7 mouse cellular contexts compared by ENCODE assay signal in genomic region chr14:26667991-26668370, GRCm38 (mm10). TPM values are rescaled to one million over a fixed set of nuclear protein-coding genes. Genes with fewer than 3 reads are reported as not detected.
DNase-seq lines count a peak whose midpoint lies in the region; ATAC-seq and TF ChIP-seq lines count a peak whose summit lies in the region.

No protein-coding gene starts in this region.

- H3K4me3 ChIP-seq in megakaryocyte, embryonic 14.5 days (replicated peaks), result peak overlapping the region; percentile 100
- H3K4me3 ChIP-seq in erythroblast, embryonic 14.5 days (replicated peaks), result peak overlapping the region; percentile 85
- H3K4me3 ChIP-seq in limb, embryonic 12.5 days (replicated peaks), result peak overlapping the region; percentile 96
- peak overlapping the region; percentile 85 for H3K4me3 ChIP-seq in small intestine, adult 2 months (ENCODE audit: low read depth, low read length)

- peaks cover 46% of the 10 kb centered on the region for H3K4me1 ChIP-seq in megakaryocyte, embryonic 14.5 days
- peaks cover 62% of the 10 kb centered on the region for H3K4me1 ChIP-seq in erythroblast, embryonic 14.5 days (ENCODE audit: control insufficient read depth)
- H3K4me1 ChIP-seq in limb, embryonic 12.5 days (replicated peaks), result peaks cover 25% of the 10 kb centered on the region
- H3K4me1 ChIP-seq in small intestine, adult 2 months (ENCODE audit: control insufficient read depth, insufficient read depth, insufficient read length, low read length), result 0 out of 2 replicates have a peak, but pooled peaks cover 2% of the 10 kb centered on the region

- H3K27me3 ChIP-seq in megakaryocyte, embryonic 14.5 days (replicated peaks), result no peaks in the 10 kb centered on the region
- no peaks in the 10 kb centered on the region for H3K27me3 ChIP-seq in erythroblast, embryonic 14.5 days (ENCODE audit: control insufficient read depth)
- H3K27me3 ChIP-seq in limb, embryonic 12.5 days, result no peaks in the 10 kb centered on the region
- no peaks in the 10 kb centered on the region for H3K27me3 ChIP-seq in small intestine, adult 2 months (ENCODE audit: control insufficient read depth, insufficient read depth, low read length)

- peak overlapping the region; percentile 99 for H3K4me2 ChIP-seq in limb, embryonic 12.5 days

- WGBS in limb, embryonic 12.5 days, result 16% methylated on average over 6 of the region's 6 CpGs
- WGBS in small intestine, adult 2 months, result 6% methylated on average over 6 of the region's 6 CpGs

- H3K9me3 ChIP-seq in megakaryocyte, embryonic 14.5 days, result no peaks in the 10 kb centered on the region
- no peaks in the 10 kb centered on the region for H3K9me3 ChIP-seq in erythroblast, embryonic 14.5 days (ENCODE audit: control insufficient read depth, low read length)
- H3K9me3 ChIP-seq in limb, embryonic 12.5 days, result no peaks in the 10 kb centered on the region

- H3K36me3 ChIP-seq in megakaryocyte, embryonic 14.5 days (replicated peaks; ENCODE audit: low read length), result peaks cover 38% of the 10 kb centered on the region
- peaks cover 40% of the 10 kb centered on the region for H3K36me3 ChIP-seq in erythroblast, embryonic 14.5 days (ENCODE audit: control insufficient read depth)
- H3K36me3 ChIP-seq in limb, embryonic 12.5 days, result peaks cover 22% of the 10 kb centered on the region
- peaks cover 14% of the 10 kb centered on the region for H3K36me3 ChIP-seq in small intestine, adult 2 months (ENCODE audit: control insufficient read depth, insufficient read depth, low read length)

- peak overlapping the region; percentile 83 for H3K9ac ChIP-seq in limb, embryonic 12.5 days (replicated peaks)

- no peak for ATAC-seq in megakaryocyte, adult 5-6 weeks (ENCODE audit: poor library complexity, severe bottlenecking)
- ATAC-seq in limb, embryonic 12.5 days (ENCODE audit: insufficient number of reproducible peaks, insufficient read depth, low FRiP score, low TSS enrichment, low read depth), result no peak
- ATAC-seq in inflammation-experienced regulatory T-cells, adult 6 months, result no peak

- DNase-seq in B cell, adult 2 months, result no peak

- TF ChIP-seq CTCF in small intestine, adult 2 months (IDR thresholded peaks at IDR 0.05; ENCODE audit: extremely low read depth, insufficient read length, insufficient replicate concordance, low read depth, low read length), result no peak

- no peak for TF ChIP-seq POLR2A in small intestine, adult 2 months (IDR thresholded peaks at IDR 0.05; ENCODE audit: low read depth, low read length)

- no peak overlapping the region for H3K27ac ChIP-seq in limb, embryonic 12.5 days
- H3K27ac ChIP-seq in small intestine, adult 2 months (ENCODE audit: insufficient read depth, low read depth, low read length), result peak overlapping the region; percentile 89; the same call in 1 of the 2 replicates

RNA-seq across cellular contexts. Expression of gene Pde12, which starts 1.7 kb away (rescaled TPM):
- 4.6 and 5.2 TPM in 2 replicates for polyA plus RNA-seq in megakaryocyte, embryonic 14.5 days (2012; ENCODE audit: insufficient read depth, low replicate concordance)
- 8.7 TPM in 2 replicates for total RNA-seq in megakaryocyte, adult 5-6 weeks (2015)
- 7.6 TPM in 2 replicates for total RNA-seq in megakaryocyte, adult 5-6 weeks (2017)
- polyA plus RNA-seq in erythroblast, embryonic 14.5 days (2012), result 0.48 and 0.49 TPM in 2 replicates
- polyA plus RNA-seq in limb, embryonic 12.5 days (2016; fragmentation: Nextera tagmentation; extraction: Ambion mirVana), result 11.1 and 11.3 TPM in 2 replicates
- polyA plus RNA-seq in small intestine, adult 2 months (2012; rRNA removed), result 4.2 and 5.3 TPM in 2 replicates
- 1 to 10 TPM; 3.5 to 5.6 (median 5.2) TPM for polyA plus RNA-seq in inflammation-experienced regulatory T-cells, adult 6 months (2017; shearing (Covaris generic))

RNA-seq across cellular contexts. Expression of gene Dnah12, which starts 25.1 kb away (rescaled TPM):
- polyA plus RNA-seq in megakaryocyte, embryonic 14.5 days (2012; ENCODE audit: insufficient read depth, low replicate concordance), result not detected in 2 replicates
- total RNA-seq in megakaryocyte, adult 5-6 weeks (2015), result 0.13 and 0.18 TPM in 2 replicates
- 0.07 and 0.28 TPM in 2 replicates for total RNA-seq in megakaryocyte, adult 5-6 weeks (2017)
- not detected in 2 replicates for polyA plus RNA-seq in erythroblast, embryonic 14.5 days (2012)
- 0.01 and 0.06 TPM in 2 replicates for polyA plus RNA-seq in limb, embryonic 12.5 days (2016; fragmentation: Nextera tagmentation; extraction: Ambion mirVana)
- polyA plus RNA-seq in small intestine, adult 2 months (2012; rRNA removed), result not detected in 2 replicates
- polyA plus RNA-seq in inflammation-experienced regulatory T-cells, adult 6 months (2017; shearing (Covaris generic)), result under 1 TPM in 2 of 3 experiments, not detected in 1; 0.04 to 0.06 TPM

RNA-seq across cellular contexts. Expression of gene Arf4, which starts 30.1 kb away (rescaled TPM):
- 135 and 173 TPM in 2 replicates for polyA plus RNA-seq in megakaryocyte, embryonic 14.5 days (2012; ENCODE audit: insufficient read depth, low replicate concordance)
- 304 and 335 TPM in 2 replicates for total RNA-seq in megakaryocyte, adult 5-6 weeks (2015)
- total RNA-seq in megakaryocyte, adult 5-6 weeks (2017), result 83.1 and 91.3 TPM in 2 replicates
- polyA plus RNA-seq in erythroblast, embryonic 14.5 days (2012), result 8.4 TPM in 2 replicates
- 508 and 546 TPM in 2 replicates for polyA plus RNA-seq in limb, embryonic 12.5 days (2016; fragmentation: Nextera tagmentation; extraction: Ambion mirVana)
- 139 and 203 TPM in 2 replicates for polyA plus RNA-seq in small intestine, adult 2 months (2012; rRNA removed)
- 100 to 1,000 TPM; 244 to 322 (median 274) TPM for polyA plus RNA-seq in inflammation-experienced regulatory T-cells, adult 6 months (2017; shearing (Covaris generic))

Comparison
In these comparisons a context has a peak if more than half of its experiments do, and no peak if none do; other contexts are left out.
1. RNA of gene Arf4, which starts 30.1 kb away (polyA plus RNA-seq): 508 to 546 TPM in limb, embryonic 12.5 days, 244 to 322 TPM in inflammation-experienced regulatory T-cells, adult 6 months, 139 to 203 TPM in small intestine, adult 2 months and 135 to 173 TPM in megakaryocyte, embryonic 14.5 days; 8.4 TPM in erythroblast, embryonic 14.5 days; every median in the first group is over 10 times any median in the second.
2. Peak in every context shown above with its lines, with median percentiles within 50 percentile points of each other: H3K4me3 ChIP-seq.